Mouse (Mus musculus) cerebellum, adult 2 months (tissue): ENCODE results near the gene Prlh.

Source experiments
- CTCF ChIP-seq: fragments of 200-500 bp; IDR thresholded peaks from 2 replicates; pipeline ENCODE4 v1.5.1; 2011; ENCODE audit warnings: low read depth, mild to moderate bottlenecking, control low read depth, low read length, moderate library complexity, borderline replicate concordance; ENCODE audit not compliant: insufficient read depth
- POLR2A ChIP-seq: fragments of 200-500 bp; IDR thresholded peaks from 2 replicates; pipeline ENCODE4 v1.6.1; 2011; ENCODE audit warnings: low read length, control low read depth, borderline replicate concordance; ENCODE audit not compliant: insufficient read depth

GRCm38 (mm10) chr1:90999911-91000601 lies 47.1 kb downstream of the Prlh start:
- TF ChIP-seq CTCF (no peak), POLR2A (no peak)
